8 mouse cellular contexts compared by ENCODE assay signal in the genomic region with DNA sequence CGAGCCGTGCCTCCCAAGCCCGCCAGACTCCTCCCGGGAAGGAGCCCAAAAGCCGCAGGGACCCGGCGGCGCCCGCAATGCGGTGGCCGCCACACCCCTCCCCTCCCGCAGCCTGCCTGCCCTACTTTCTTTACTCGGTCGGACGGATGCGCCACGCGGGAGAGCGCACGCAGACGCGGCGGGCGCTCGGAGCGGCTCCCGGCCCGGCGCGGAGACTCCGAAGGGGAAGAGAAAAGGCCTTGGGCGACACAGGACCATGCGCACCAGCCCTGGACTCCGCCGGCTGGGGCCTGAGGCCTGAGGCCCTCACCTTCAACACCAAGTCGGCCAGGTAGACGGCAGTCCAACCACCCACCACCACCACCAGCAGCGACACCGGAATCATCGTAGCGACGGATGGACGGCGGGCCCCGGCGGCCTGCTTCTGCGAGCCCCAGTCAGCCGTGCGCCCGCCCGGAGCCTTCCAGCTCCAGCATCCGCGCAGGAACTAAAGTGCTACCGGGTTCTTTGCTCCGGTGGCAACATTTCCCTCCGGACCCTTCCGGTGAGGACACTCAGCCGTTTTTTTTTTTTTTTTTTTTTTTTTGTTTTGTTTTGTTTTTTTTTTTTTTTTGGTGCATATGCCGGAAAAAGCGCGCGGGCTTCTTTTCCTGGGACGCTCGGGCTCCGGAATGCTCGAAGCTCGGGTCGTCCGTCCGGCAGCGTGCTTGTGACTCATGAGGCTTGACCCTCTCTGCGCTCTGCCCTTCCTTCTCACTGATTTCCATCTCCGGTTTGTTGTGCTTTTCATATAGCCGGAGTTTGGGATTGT. TPM values are rescaled to one million over a fixed set of nuclear protein-coding genes. Genes with fewer than 3 reads are reported as not detected.
DNase-seq lines count a peak whose midpoint lies in the region; ATAC-seq and TF ChIP-seq lines count a peak whose summit lies in the region.

TSS of gene Mbtps2 (minus strand) at position 530 of the 811 bp plus-strand sequence.

- H3K4me3 ChIP-seq in forebrain, embryonic 12.5 days (replicated peaks): peak within 1 kb of the TSS; percentile 60
- H3K4me3 ChIP-seq in heart, postnatal 0 days (ENCODE audit: low read depth, low read length): peak within 1 kb of the TSS; percentile 72
- H3K4me3 ChIP-seq in lung, embryonic 15.5 days: peak within 1 kb of the TSS; percentile 62
- H3K4me3 ChIP-seq in olfactory bulb, adult 2 months (ENCODE audit: insufficient read depth, low read depth, low read length): peak within 1 kb of the TSS; percentile 99

- TF ChIP-seq CTCF in brain, embryonic 14.5 days (IDR thresholded peaks at IDR 0.05; ENCODE audit: borderline replicate concordance, extremely low read depth, insufficient read depth, insufficient read length): no peak
- no peak for TF ChIP-seq CTCF in heart, postnatal 0 days (IDR thresholded peaks at IDR 0.05; ENCODE audit: low read depth)
- TF ChIP-seq CTCF in olfactory bulb, adult 2 months (IDR thresholded peaks at IDR 0.05; ENCODE audit: insufficient read depth, low read depth, low read length): no peak

- H3K9me3 ChIP-seq in forebrain, embryonic 12.5 days: no peaks in the 10 kb centered on the region
- H3K9me3 ChIP-seq in heart, postnatal 0 days (replicated peaks; ENCODE audit: control insufficient read depth, low read length): no peaks in the 10 kb centered on the region
- no peaks in the 10 kb centered on the region for H3K9me3 ChIP-seq in lung, embryonic 15.5 days

- peak; percentile 39; the same call in 1 of the 2 replicates for TF ChIP-seq POLR2A in brain, embryonic 14.5 days (IDR thresholded peaks at IDR 0.05; ENCODE audit: borderline replicate concordance, extremely low read depth, insufficient read depth, insufficient read length, poor library complexity, severe bottlenecking)
- TF ChIP-seq POLR2A in olfactory bulb, adult 2 months (IDR thresholded peaks at IDR 0.05; ENCODE audit: insufficient read depth, low read depth, low read length): 0 out of 2 replicates have a peak, but pooled peaks have one; percentile 12

- DNase-seq in brain, embryonic 14.5 days (ENCODE audit: low read depth): peak; percentile 86
- DNase-seq in heart, postnatal 0 days (ENCODE audit: low spot score): no peak
- DNase-seq in kidney, postnatal 4 days: peak; percentile 75 to 87
- peak; percentile 26 to 37 for DNase-seq in thymus, adult 18-20 months

- no peaks in the 10 kb centered on the region for H3K27me3 ChIP-seq in forebrain, embryonic 12.5 days
- H3K27me3 ChIP-seq in heart, postnatal 0 days (ENCODE audit: control insufficient read depth, insufficient read depth, low read length): no peaks in the 10 kb centered on the region
- H3K27me3 ChIP-seq in lung, embryonic 15.5 days: no peaks in the 10 kb centered on the region

- TF ChIP-seq EP300 in heart, postnatal 0 days (IDR thresholded peaks at IDR 0.05; ENCODE audit: low read depth): no peak

- 16% methylated on average over 71 of the region's 74 CpGs for WGBS in forebrain, embryonic 12.5 days
- WGBS in heart, postnatal 0 days: 12% methylated on average over 72 of the region's 74 CpGs
- 16% methylated on average over 52 of the region's 74 CpGs for WGBS in lung, embryonic 15.5 days
- WGBS in olfactory bulb, adult 2 months: 16% methylated on average over 74 of the region's 74 CpGs

- H3K27ac ChIP-seq in forebrain, embryonic 12.5 days: peak within 1 kb of the TSS; percentile 88
- peak within 1 kb of the TSS; percentile 95 for H3K27ac ChIP-seq in heart, postnatal 0 days (ENCODE audit: low read depth)
- H3K27ac ChIP-seq in lung, embryonic 15.5 days: peak within 1 kb of the TSS; percentile 94
- peak within 1 kb of the TSS; percentile 98 for H3K27ac ChIP-seq in olfactory bulb, adult 2 months (ENCODE audit: insufficient read depth, low read depth, low read length)

- H3K9ac ChIP-seq in forebrain, embryonic 12.5 days: peak within 1 kb of the TSS; percentile 69
- H3K9ac ChIP-seq in heart, postnatal 0 days (replicated peaks; ENCODE audit: low read depth, low read length): peak within 1 kb of the TSS; percentile 78
- H3K9ac ChIP-seq in lung, embryonic 15.5 days: peak within 1 kb of the TSS; percentile 83

- ATAC-seq in CD4-positive, CD25-positive, alpha-beta regulatory T cell, adult 4 months: peak; percentile 78
- peak; percentile 88 for ATAC-seq in forebrain, embryonic 12.5 days (ENCODE audit: low FRiP score)
- ATAC-seq in heart, postnatal 0 days (ENCODE audit: insufficient read depth, low read depth): peak; percentile 86
- peak; percentile 87 for ATAC-seq in lung, embryonic 15.5 days (ENCODE audit: borderline replicate concordance, extremely low read depth, low FRiP score, low TSS enrichment)

- H3K4me1 ChIP-seq in forebrain, embryonic 12.5 days: peaks cover 4% of the 10 kb centered on the region
- H3K4me1 ChIP-seq in heart, postnatal 0 days (ENCODE audit: control insufficient read depth, insufficient read depth): no peaks in the 10 kb centered on the region
- peaks cover 11% of the 10 kb centered on the region; the same call in 1 of the 2 replicates for H3K4me1 ChIP-seq in lung, embryonic 15.5 days
- H3K4me1 ChIP-seq in olfactory bulb, adult 2 months (ENCODE audit: control insufficient read depth, insufficient read depth, low read length): no peaks in the 10 kb centered on the region

- no peaks in the 10 kb centered on the region for H3K36me3 ChIP-seq in forebrain, embryonic 12.5 days (replicated peaks)
- H3K36me3 ChIP-seq in heart, postnatal 0 days (replicated peaks; ENCODE audit: control insufficient read depth, insufficient read depth, low read length): no peaks in the 10 kb centered on the region
- no peaks in the 10 kb centered on the region for H3K36me3 ChIP-seq in lung, embryonic 15.5 days

- H3K4me2 ChIP-seq in forebrain, embryonic 12.5 days: peak within 1 kb of the TSS; percentile 51
- peak within 1 kb of the TSS; percentile 64 for H3K4me2 ChIP-seq in heart, postnatal 0 days (ENCODE audit: low read depth, low read length)
- peak within 1 kb of the TSS; percentile 47 for H3K4me2 ChIP-seq in lung, embryonic 15.5 days

RNA-seq across cellular contexts. Expression of gene Mbtps2, which starts in this region (rescaled TPM):
- 10 to 100 TPM; 11.1 to 14.0 TPM for polyA plus RNA-seq in CD4-positive, CD25-positive, alpha-beta regulatory T cell, adult 4 months (2017; shearing (Covaris generic))
- polyA plus RNA-seq in brain, embryonic 14.5 days (2012; rRNA removed): 50.5 and 50.8 TPM in 2 replicates
- polyA plus RNA-seq in forebrain, embryonic 12.5 days (2016; fragmentation: Nextera tagmentation; extraction: Ambion mirVana): 25.3 and 25.4 TPM in 2 replicates
- 2.5 and 3.9 TPM in 2 replicates for total RNA-seq in heart, postnatal 0 days (2014; rRNA removed; ENCODE audit: low replicate concordance)
- 7.4 and 8.5 TPM in 2 replicates for polyA plus RNA-seq in heart, postnatal 0 days (2015; fragmentation: Nextera tagmentation; extraction: Ambion mirVana)
- 20.2 and 25.6 TPM in 2 replicates for polyA plus RNA-seq in lung, embryonic 15.5 days (2015; fragmentation: Nextera tagmentation; extraction: Ambion mirVana)
- not detected in 2 replicates for polyA plus RNA-seq in olfactory bulb, adult 2 months (2012; ENCODE audit: insufficient read depth, insufficient read length, low replicate concordance, missing spikeins)
